Mouse (Mus musculus): ENCODE measurements at regions not wholly inside any gene's neighbourhood (a gene's known extent, or its start where the extent isn't known, plus 50 kb on each side); places are given as distances from the start of the nearest gene placed in this dataset.

- TF ChIP-seq CTCF (IDR thresholded peaks at IDR 0.05; ENCODE audit: control insufficient read depth, insufficient read depth, insufficient read length) (no peak), MYOD1 (IDR thresholded peaks at IDR 0.05; ENCODE audit: control insufficient read depth, insufficient read length, low read depth) (no peak), MAX (IDR thresholded peaks at IDR 0.05) (no peak), USF1 (IDR thresholded peaks at IDR 0.05; ENCODE audit: low read depth) (no peak), CEBPB (IDR thresholded peaks at IDR 0.05; ENCODE audit: low read depth) (no peak), MYOG (IDR thresholded peaks at IDR 0.05; ENCODE audit: control insufficient read depth, extremely low read depth, insufficient read length) (no peak), FOSL1 (IDR thresholded peaks at IDR 0.05; ENCODE audit: insufficient read depth, low read length, poor library complexity, severe bottlenecking) (no peak)
These were observed 131.4 kb upstream of the Krtap11-1 start for GRCm38 (mm10) chr16:89702406-89702805.
